Mouse (Mus musculus) megakaryocyte, adult 5-6 weeks (primary cell): Measurements from ENCODE around the gene Gpr1. TPM values are rescaled to one million over a fixed set of nuclear protein-coding genes. Genes with fewer than 3 reads are reported as not detected.
"Not testable (repeated sequence)": the region's sequence is repeated elsewhere in the genome, so short reads cannot be mapped to it uniquely, and the experiment has no call there.

Experiments used
- ATAC-seq: 2 replicates; pipeline ENCODE4 v1.8.0; 2016; ENCODE audit warnings: mild to moderate bottlenecking, inconsistent platforms; ENCODE audit not compliant: poor library complexity, severe bottlenecking
- total RNA-seq, 2 experiments: library from RNA; stranded (forward) in 1 of 2; stranded (reverse) in 1 of 2; fragments of 153-499, 151-499 nt in 1 of 2; fragments of 221-1000, 200-1000 nt in 1 of 2; gene quantifications; 2 replicates each; pipeline versions ENCODE4 v1.2.3 to v1.2.4; 2015 to 2017

The Gpr1 gene
- total RNA-seq, 2 experiments from 2014 or later, result not detected

DNA sequence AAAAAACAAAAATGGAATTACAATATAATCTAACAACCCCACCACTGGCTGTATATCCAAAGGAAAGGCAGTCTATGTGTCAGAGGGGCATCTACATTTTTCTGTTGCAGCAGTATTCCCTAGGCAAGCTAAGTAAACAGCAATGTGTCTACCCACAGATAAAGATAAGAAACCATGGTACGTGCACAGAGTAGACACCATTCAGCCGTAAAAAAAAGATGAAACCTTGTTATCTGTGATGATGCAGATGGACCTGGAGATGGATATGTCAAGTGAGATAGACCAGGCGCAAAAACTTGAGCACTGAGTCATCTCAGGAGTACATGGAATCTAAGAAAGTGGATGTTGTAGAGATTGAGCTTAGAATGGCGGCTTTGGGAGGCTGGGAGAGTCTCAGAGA lies 10.7 kb upstream of the Gpr1 start:
- ATAC-seq, result no peak

DNA sequence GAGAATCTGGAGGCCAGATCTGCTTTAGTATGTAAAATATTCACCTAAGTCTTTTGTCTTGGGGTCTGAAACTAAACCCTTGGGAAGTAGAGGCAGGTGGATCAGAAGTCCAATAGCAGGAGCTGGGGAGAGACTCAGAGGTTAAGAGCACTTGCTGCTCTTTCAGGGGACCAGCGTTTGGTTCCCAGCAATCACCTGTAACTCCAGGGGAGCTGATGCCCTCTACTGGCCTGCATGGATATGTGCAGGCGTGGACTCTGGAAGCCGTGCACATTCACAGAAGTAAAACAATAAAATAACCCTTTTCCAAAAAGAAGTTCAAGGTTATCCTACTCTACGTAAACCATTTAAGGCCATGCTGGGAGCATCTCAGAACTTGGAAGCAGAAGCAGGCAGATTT lies 4.9 kb upstream of the Gpr1 start:
- no peak for ATAC-seq

GRCm38 (mm10) chr1:63214631-63215030 lies 288 bp upstream of the Gpr1 start:
- no peak for ATAC-seq

DNA sequence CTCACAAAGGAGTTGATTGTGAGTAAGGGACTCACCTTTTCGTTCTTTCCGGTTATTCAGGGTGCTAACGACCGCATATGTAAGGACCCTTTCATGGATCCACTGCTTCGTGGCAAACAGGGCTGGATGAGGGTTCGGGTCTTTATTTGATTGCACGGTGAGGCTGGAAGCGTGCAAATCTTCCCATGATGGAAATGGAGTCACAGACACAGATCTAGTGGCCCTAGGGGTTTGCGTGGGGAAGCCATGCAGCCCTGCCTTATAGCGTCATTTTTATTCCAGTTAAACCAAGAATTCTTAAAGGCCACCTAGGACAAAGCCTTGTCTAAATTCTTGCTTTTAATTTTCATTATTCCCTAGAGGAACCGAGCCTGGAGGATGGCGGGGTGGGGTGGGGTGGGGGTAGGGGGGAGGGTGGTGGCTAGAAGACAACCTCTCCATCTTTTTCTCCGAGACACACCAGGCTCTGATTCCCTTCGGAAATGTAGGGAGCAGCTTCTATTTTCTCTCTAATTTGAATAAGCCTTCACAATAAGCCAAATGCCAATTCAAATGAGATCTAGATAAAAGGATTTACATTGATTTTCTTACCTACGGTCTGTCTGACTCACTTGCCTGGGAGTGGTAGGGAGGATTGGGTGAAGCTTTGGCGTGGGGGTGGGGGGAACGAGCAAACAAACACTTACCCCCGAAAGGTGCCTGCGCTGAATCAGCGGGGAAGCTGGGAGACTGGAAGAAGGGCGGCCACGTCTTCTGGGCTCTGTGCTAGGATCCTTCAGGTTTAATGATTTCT lies 669 bp downstream of the Gpr1 start:
- no peak for ATAC-seq

DNA sequence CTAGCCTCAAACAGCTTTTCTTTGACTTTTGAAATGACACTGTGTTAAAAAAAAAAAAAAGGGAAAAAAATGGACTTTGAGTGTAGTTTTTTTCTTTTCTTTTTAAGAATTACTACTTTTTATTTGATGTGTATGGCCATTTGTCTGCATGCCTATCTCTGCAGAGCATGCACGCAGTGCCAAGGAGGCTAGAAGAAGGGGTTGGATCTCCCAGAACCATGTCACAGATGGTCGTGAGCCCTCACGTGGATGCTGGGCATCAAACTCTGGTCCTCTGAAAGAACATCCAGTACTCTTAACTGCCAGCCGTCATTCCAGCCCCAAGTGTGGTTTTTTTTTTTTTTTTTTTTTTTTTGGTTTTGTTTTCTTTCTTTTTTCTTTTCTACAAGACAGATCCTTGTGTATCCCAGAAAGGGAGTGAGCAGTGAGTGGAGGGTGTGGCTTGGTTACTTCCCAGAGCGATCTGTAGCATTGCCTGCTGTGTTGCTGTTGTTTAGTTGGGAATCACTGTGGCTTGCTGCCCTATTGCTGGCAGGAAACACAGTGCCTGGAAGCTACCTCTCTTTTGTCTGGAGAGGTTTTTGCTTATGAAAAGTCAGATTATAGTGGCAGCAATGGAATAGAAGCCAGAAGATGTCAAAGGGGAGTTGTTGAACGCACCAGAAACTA lies 4.3 kb downstream of the Gpr1 start:
- ATAC-seq, result no peak

DNA sequence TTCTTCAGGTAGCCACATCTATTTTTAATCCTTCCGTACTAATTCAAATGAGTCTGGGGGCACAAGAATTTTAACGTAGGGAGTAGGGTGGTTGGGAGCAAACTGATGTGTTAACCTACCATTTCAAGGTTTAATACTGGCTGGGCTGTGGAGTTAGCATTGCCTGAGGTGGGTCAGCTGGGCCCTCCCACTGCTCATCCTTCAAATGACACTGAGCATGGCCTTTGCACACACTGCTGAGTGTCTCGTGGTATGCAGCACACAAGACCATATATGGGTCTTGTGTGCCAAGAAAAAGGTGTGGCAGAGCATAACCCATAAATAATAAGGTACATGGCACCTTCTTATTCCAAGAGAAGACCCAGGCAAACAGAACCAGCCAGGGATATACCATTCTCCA lies 6.7 kb downstream of the Gpr1 start:
- no peak for ATAC-seq

DNA sequence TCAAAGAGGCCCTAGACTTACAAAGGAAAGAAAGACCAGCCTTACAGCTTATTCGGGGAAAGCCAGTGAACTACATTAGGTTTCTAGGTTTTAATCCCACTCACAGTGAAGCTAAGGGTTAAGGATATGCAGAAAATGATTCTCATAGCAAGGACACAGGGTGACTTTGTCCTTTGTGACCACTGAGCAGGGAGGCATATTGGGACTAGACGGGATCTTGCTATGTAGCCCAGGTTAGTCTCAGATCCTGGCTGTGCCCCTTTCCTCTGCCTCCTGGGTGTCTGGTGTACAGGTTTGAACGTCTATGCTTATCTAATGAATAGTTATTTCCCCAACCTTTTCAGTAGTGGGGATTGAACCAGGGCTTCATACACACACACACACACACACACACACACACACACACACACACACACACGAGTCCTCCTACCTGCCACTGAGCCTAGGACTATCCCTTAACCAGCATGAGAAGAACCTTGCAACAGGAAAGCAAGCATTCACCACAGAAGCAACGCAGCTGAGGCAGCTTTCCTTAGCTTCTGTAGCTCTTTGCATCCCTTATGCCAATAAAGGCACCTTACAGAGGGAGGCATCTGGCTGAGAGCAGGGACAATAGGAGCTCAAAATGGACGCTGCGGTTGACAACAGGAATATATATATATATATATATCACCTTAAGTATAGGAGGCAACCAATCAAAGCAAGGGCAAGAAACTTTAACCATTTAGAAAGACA lies 9.5 kb downstream of the Gpr1 start:
- ATAC-seq, result no peak

- no peak for ATAC-seq
These were observed 10.2 kb downstream of the Gpr1 start for GRCm38 (mm10) chr1:63203950-63204659.

- no peak for ATAC-seq
These were observed 10.9 kb downstream of the Gpr1 start for GRCm38 (mm10) chr1:63203471-63203870.

- ATAC-seq, result no peak
These were observed 12.7 kb downstream of the Gpr1 start for GRCm38 (mm10) chr1:63201672-63202071.

- no peak for ATAC-seq
These were observed 14.0 kb downstream of the Gpr1 start for GRCm38 (mm10) chr1:63200322-63200721.

DNA sequence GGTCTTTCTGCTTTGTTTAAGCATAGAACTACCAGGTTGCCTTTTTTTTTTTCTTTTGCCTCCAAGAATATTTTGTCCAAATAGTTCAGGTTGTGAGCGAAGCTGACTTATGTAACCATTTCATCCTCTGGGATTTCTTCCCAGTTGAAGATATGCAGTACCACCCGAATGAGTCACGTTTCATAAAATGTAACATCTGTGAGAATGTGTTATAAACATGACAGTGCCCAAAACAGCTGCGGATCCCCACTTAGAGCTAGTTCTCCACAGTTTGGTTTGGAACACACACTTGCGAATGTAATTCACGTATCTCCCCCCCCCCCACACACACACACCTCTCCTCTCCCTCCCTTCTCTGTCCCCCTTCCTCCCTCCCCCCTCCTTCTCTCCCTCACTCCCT lies 15.0 kb downstream of the Gpr1 start:
- no peak for ATAC-seq

GRCm38 (mm10) chr1:63195848-63196512 lies 18.4 kb downstream of the Gpr1 start:
- no peak for ATAC-seq

DNA sequence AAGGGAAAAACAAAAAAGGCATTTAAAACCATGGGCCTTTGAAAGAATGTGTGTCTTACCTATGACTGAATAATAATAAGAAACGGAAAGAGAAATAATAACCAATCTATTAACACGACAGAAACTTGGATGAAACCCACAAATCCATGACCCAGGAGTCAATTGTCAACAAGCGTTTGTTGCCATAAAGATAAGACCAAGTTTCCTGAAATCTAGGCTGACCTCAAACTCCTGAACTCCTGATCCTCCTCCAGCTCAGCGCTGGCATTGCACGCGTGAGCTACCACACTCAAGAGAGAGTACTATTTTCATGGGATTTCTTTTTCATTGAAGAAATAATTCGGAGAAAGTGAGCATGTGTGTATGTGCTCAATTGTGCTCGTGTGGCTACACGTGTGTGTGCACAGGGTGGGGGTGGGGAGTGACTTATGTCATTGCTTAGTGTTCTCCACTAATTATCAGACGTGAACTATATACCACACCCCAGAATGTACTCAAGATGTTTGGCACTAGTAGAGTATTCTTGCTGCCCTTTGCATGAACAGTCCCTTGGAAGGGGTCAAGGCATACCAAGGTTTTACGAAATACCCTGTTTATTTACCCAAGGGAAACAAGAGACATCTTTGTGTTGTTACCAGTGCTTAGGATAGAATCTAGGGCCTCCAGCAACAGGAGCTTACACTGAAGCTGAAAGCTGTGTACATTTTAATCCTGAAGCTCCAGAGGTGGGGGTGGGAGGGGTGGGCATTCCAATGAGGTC lies 21.9 kb downstream of the Gpr1 start:
- no peak for ATAC-seq

GRCm38 (mm10) chr1:63190851-63191250 lies 23.5 kb downstream of the Gpr1 start:
- ATAC-seq, result no peak

DNA sequence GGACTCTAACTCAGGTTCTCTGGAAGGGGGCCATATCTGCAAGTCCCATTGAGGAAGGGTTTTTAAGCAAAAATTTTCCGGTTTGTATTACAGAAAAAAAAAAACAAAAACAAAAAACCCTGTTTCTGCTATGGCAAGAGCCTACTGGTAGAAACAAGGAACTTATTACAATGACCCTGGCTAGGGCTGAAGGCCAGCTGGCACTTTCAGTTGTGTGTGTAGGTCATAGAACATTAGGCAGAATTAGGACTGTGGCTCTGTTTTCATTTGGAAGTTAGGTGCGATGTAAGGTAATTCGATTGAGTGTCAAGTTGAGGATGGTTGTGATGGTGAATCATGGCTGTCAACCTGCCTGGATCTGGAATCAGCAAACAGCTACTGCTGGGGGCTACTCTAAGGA lies 25.8 kb downstream of the Gpr1 start:
- ATAC-seq, result no peak

- not testable (repeated sequence) for ATAC-seq
These were observed 28.9 kb downstream of the Gpr1 start for GRCm38 (mm10) chr1:63185430-63185829.

DNA sequence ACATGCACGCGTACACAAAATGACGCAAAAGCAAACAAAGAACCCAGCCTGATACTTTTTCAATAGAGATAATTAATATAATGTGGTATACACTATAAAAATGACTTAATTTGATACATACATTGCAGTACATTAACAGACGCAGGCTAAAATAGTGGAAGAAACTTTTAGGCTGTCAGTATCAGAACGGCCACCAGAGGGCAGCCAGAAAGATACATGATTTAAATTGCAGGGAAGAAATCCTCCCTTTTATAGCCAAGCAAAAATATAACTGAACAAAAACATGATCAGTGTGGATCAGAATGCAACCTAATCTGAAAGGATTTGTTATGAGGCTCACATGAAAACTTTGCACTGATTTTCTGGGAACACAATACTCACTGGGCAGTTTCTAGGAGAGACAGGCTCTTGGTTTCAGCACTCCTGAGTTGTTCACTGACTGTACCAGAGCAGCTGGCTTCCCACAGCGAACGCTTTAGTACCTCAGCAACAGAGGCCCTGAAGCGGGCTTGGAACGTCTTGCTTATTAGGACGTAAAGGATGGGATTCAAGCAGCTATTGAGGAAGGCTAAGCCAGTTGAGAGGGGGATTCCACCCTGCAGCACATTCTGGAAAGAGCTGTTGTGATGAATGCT lies 31.6 kb downstream of the Gpr1 start:
- no peak for ATAC-seq

DNA sequence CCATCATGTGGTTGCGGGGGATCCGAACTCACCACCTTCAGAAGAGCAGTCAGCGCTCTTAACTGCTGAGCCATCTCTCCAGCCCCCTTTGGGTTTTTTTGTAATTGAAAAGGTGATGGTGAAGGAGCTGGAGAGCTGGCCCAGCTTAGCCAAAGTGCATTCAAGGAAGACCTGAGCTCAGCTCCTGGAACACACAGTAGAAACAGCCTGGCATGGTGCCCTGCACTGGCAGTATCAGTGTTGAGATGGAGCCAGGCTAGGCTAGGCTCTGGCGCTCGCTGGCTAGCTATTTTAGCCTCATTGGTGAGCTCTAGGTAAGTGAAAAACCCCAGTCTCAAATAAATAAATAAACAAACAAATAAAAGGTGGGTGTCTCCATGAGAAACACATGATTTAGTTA lies 32.1 kb downstream of the Gpr1 start:
- no peak for ATAC-seq
